ENCODE assay signal across 10 mouse cellular contexts in genomic region chr11:53411738-53412137, GRCm38 (mm10). TPM values are rescaled to one million over a fixed set of nuclear protein-coding genes. Genes with fewer than 3 reads are reported as not detected.
DNase-seq lines count a peak whose midpoint lies in the region; ATAC-seq and TF ChIP-seq lines count a peak whose summit lies in the region.
"Had no signal": no experiment of that assay in that cellular context is flagged by ENCODE, and none has a peak within 500 bp of the region (broad histone marks: within the 10 kb centered on the region; RNA-seq: fewer than 3 reads in every experiment).

No protein-coding gene starts in this region.

- H3K36me3 ChIP-seq in intestine, postnatal 0 days (ENCODE audit: control insufficient read depth, insufficient read depth), result peaks cover 70% of the 10 kb centered on the region
- H3K36me3 ChIP-seq in intestine, embryonic 16.5 days (ENCODE audit: control insufficient read depth, insufficient read depth, low read length), result peaks cover 5% of the 10 kb centered on the region
- peaks cover 97% of the 10 kb centered on the region for H3K36me3 ChIP-seq in E14TG2a.4 (ENCODE audit: insufficient read depth, low read length)

- H3K4me2 ChIP-seq in intestine, postnatal 0 days (replicated peaks; ENCODE audit: low read depth), result no peak overlapping the region
- H3K4me2 ChIP-seq in intestine, embryonic 16.5 days (ENCODE audit: low read depth, low read length), result no peak overlapping the region
- H3K4me2 ChIP-seq: liver, embryonic 13.5 days had no signal

- no peak for ATAC-seq in intestine, postnatal 0 days
- no peak for ATAC-seq in intestine, embryonic 16.5 days

- no peak overlapping the region for H3K27ac ChIP-seq in intestine, postnatal 0 days (ENCODE audit: low read depth, low read length)
- no peak overlapping the region for H3K27ac ChIP-seq in intestine, embryonic 16.5 days (ENCODE audit: low read length)
- H3K27ac ChIP-seq: liver, embryonic 13.5 days had no signal

- H3K4me3 ChIP-seq in intestine, postnatal 0 days (ENCODE audit: low read depth, low read length), result no peak overlapping the region
- H3K4me3 ChIP-seq in intestine, embryonic 16.5 days (ENCODE audit: low read length), result no peak overlapping the region
- no peak overlapping the region for H3K4me3 ChIP-seq in E14TG2a.4 (replicated peaks; ENCODE audit: low read length)
- H3K4me3 ChIP-seq: liver, embryonic 13.5 days had no signal

- H3K4me1 ChIP-seq in intestine, postnatal 0 days (replicated peaks; ENCODE audit: control insufficient read depth, insufficient read depth, low read length), result no peaks in the 10 kb centered on the region
- no peaks in the 10 kb centered on the region for H3K4me1 ChIP-seq in intestine, embryonic 16.5 days (ENCODE audit: control insufficient read depth, insufficient read depth, low read length)
- H3K4me1 ChIP-seq in E14TG2a.4 (replicated peaks; ENCODE audit: low read depth, low read length), result no peaks in the 10 kb centered on the region
- H3K4me1 ChIP-seq: liver, embryonic 13.5 days had no signal

- peak; percentile 81 for TF ChIP-seq CTCF in intestine, postnatal 0 days (IDR thresholded peaks at IDR 0.05; ENCODE audit: low read depth)
- peak; percentile 55 for TF ChIP-seq CTCF in E14TG2a.4 (conservative IDR thresholded peaks at IDR 0.05; ENCODE audit: low read length)

- DNase-seq in ZHBTc4 (ENCODE audit: low read depth, low spot score), result peak; percentile 58
- DNase-seq in lung, postnatal 14 days, result peak; percentile 11
- no peak for DNase-seq in frontal cortex, postnatal 36 days (ENCODE audit: low spot score in 2 of 2)
- no peak for DNase-seq in right cerebral cortex, postnatal 14 days
- no peak for DNase-seq in left cerebral cortex, adult 9 months (ENCODE audit: low spot score in 2 of 2)
- DNase-seq: adrenal gland, postnatal 10 days; liver, embryonic 13.5 days had no signal

- no peaks in the 10 kb centered on the region for H3K27me3 ChIP-seq in intestine, postnatal 0 days (replicated peaks; ENCODE audit: control insufficient read depth, insufficient read depth, low read length)
- H3K27me3 ChIP-seq in intestine, embryonic 16.5 days (replicated peaks; ENCODE audit: control insufficient read depth, insufficient read depth, low read length), result no peaks in the 10 kb centered on the region
- no peaks in the 10 kb centered on the region for H3K27me3 ChIP-seq in E14TG2a.4 (ENCODE audit: insufficient read depth, low read length)
- H3K27me3 ChIP-seq: liver, embryonic 13.5 days had no signal

- no peak overlapping the region for H3K9ac ChIP-seq in intestine, postnatal 0 days (ENCODE audit: low read depth, low read length)
- no peak overlapping the region for H3K9ac ChIP-seq in intestine, embryonic 16.5 days (ENCODE audit: low read depth, low read length)
- H3K9ac ChIP-seq: liver, embryonic 13.5 days had no signal

- H3K9me3 ChIP-seq in intestine, postnatal 0 days (ENCODE audit: control insufficient read depth), result no peaks in the 10 kb centered on the region
- H3K9me3 ChIP-seq in intestine, embryonic 16.5 days (ENCODE audit: control insufficient read depth, low read length), result no peaks in the 10 kb centered on the region
- no peaks in the 10 kb centered on the region for H3K9me3 ChIP-seq in E14TG2a.4 (ENCODE audit: low read length)
- H3K9me3 ChIP-seq: liver, embryonic 13.5 days had no signal

RNA-seq across cellular contexts. Expression of gene Leap2, which starts 11.2 kb away (rescaled TPM):
- polyA plus RNA-seq in intestine, postnatal 0 days (2015; fragmentation: Nextera tagmentation; extraction: Ambion mirVana), result 1,325 and 1,459 TPM in 2 replicates
- 17.8 and 52.6 TPM in 2 replicates for polyA plus RNA-seq in intestine, embryonic 16.5 days (2015; fragmentation: Nextera tagmentation; extraction: Ambion mirVana)

RNA-seq across cellular contexts. Expression of gene Uqcrq, which starts 18.9 kb away (rescaled TPM):
- 2,040 and 2,166 TPM in 2 replicates for polyA plus RNA-seq in intestine, postnatal 0 days (2015; fragmentation: Nextera tagmentation; extraction: Ambion mirVana)
- polyA plus RNA-seq in intestine, embryonic 16.5 days (2015; fragmentation: Nextera tagmentation; extraction: Ambion mirVana), result 1,029 and 1,034 TPM in 2 replicates

RNA-seq across cellular contexts. Expression of gene Gdf9, which starts 19.1 kb away (rescaled TPM):
- polyA plus RNA-seq in intestine, postnatal 0 days (2015; fragmentation: Nextera tagmentation; extraction: Ambion mirVana), result 5.5 and 5.6 TPM in 2 replicates
- 0.99 and 1.4 TPM in 2 replicates for polyA plus RNA-seq in intestine, embryonic 16.5 days (2015; fragmentation: Nextera tagmentation; extraction: Ambion mirVana)

RNA-seq across cellular contexts. Expression of gene Gm10447, which starts 45.2 kb away (rescaled TPM):
- 0.12 and 0.23 TPM in 2 replicates for polyA plus RNA-seq in intestine, postnatal 0 days (2015; fragmentation: Nextera tagmentation; extraction: Ambion mirVana)
- polyA plus RNA-seq in intestine, embryonic 16.5 days (2015; fragmentation: Nextera tagmentation; extraction: Ambion mirVana), result 0.06 and 0.07 TPM in 2 replicates

RNA-seq across cellular contexts. Expression of gene Shroom1, which starts 45.3 kb away (rescaled TPM):
- 3.0 and 3.7 TPM in 2 replicates for polyA plus RNA-seq in intestine, postnatal 0 days (2015; fragmentation: Nextera tagmentation; extraction: Ambion mirVana)
- 1.3 and 1.4 TPM in 2 replicates for polyA plus RNA-seq in intestine, embryonic 16.5 days (2015; fragmentation: Nextera tagmentation; extraction: Ambion mirVana)

Comparison
In these comparisons a context has a peak if more than half of its experiments do, and no peak if none do; other contexts are left out.
1. RNA of gene Leap2, which starts 11.2 kb away (polyA plus RNA-seq): 1,325 to 1,459 TPM in intestine, postnatal 0 days; 17.8 to 52.6 TPM in intestine, embryonic 16.5 days; every median in the first group is over 10 times any median in the second.
2. DNase-seq: peak in ZHBTc4 (single experiment) and lung, postnatal 14 days (single experiment); none in frontal cortex, postnatal 36 days (0 of 2), right cerebral cortex, postnatal 14 days (single experiment) and left cerebral cortex, adult 9 months (0 of 2).